Mouse (Mus musculus) cerebellum, adult 9-11 months (tissue): ENCODE measurements at regions not wholly inside any gene's neighbourhood (a gene's known extent, or its start where the extent isn't known, plus 50 kb on each side); places are given as distances from the start of the nearest gene placed in this dataset.

Source experiments
- DNase-seq: peaks from one replicate; pipeline ENCODE4 v3.0.0; 2022

- no peak for DNase-seq
These were observed 149.8 kb downstream of the Satb1 start for GRCm38 (mm10) chr17:51683318-51683717.

- DNase-seq = no peak
These were observed 150.7 kb downstream of the Satb1 start for GRCm38 (mm10) chr17:51682368-51682767.

GRCm38 (mm10) chr17:51677451-51677850 lies 155.6 kb downstream of the Satb1 start:
- DNase-seq = no peak

GRCm38 (mm10) chr17:51658408-51658807 lies 174.7 kb downstream of the Satb1 start:
- DNase-seq = no peak

- DNase-seq = no peak
These were observed 179.2 kb downstream of the Satb1 start for GRCm38 (mm10) chr17:51653881-51654280.

- DNase-seq = no peak
These were observed 181.2 kb downstream of the Satb1 start for GRCm38 (mm10) chr17:51651880-51652279.

GRCm38 (mm10) chr17:51649213-51649815 lies 183.8 kb downstream of the Satb1 start:
- peak; percentile 3 for DNase-seq

- no peak for DNase-seq
These were observed 186.7 kb downstream of the Satb1 start for GRCm38 (mm10) chr17:51646416-51646815.

- DNase-seq = no peak
These were observed 187.2 kb downstream of the Satb1 start for GRCm38 (mm10) chr17:51645866-51646265.

GRCm38 (mm10) chr17:51642682-51643081 lies 190.4 kb downstream of the Satb1 start:
- DNase-seq = no peak

GRCm38 (mm10) chr17:51635913-51636312 lies 197.2 kb downstream of the Satb1 start:
- DNase-seq = no peak

GRCm38 (mm10) chr17:51631574-51631973 lies 201.5 kb downstream of the Satb1 start:
- no peak for DNase-seq

GRCm38 (mm10) chr17:51620528-51620927 lies 212.6 kb downstream of the Satb1 start:
- no peak for DNase-seq

GRCm38 (mm10) chr17:51585263-51585662 lies 247.8 kb downstream of the Satb1 start:
- no peak for DNase-seq

- DNase-seq = no peak
These were observed 248.9 kb downstream of the Satb1 start for GRCm38 (mm10) chr17:51583984-51584880.

GRCm38 (mm10) chr17:51583277-51583676 lies 249.8 kb downstream of the Satb1 start:
- no peak for DNase-seq

GRCm38 (mm10) chr17:51555854-51556253 lies 277.2 kb downstream of the Satb1 start:
- no peak for DNase-seq

- no peak for DNase-seq
These were observed 278.6 kb downstream of the Satb1 start for GRCm38 (mm10) chr17:51554446-51554845.

GRCm38 (mm10) chr17:51552277-51553015 lies 280.6 kb downstream of the Satb1 start:
- DNase-seq = no peak

GRCm38 (mm10) chr17:51546999-51547398 lies 286.1 kb downstream of the Satb1 start:
- peak; percentile 18 for DNase-seq

- DNase-seq = no peak
These were observed 290.5 kb downstream of the Satb1 start for GRCm38 (mm10) chr17:51542544-51542943.

GRCm38 (mm10) chr17:51534678-51535077 lies 298.4 kb downstream of the Satb1 start:
- DNase-seq = no peak

GRCm38 (mm10) chr17:51534270-51534669 lies 298.8 kb downstream of the Satb1 start:
- no peak for DNase-seq

- DNase-seq = no peak
These were observed 304.9 kb downstream of the Satb1 start for GRCm38 (mm10) chr17:51528161-51528560.
